16 mouse cellular contexts compared by ENCODE assay signal in genomic region chr6:73379825-73380224, GRCm38 (mm10).
"Had no signal": no experiment of that assay in that cellular context is flagged by ENCODE, and none has a peak within 500 bp of the region (broad histone marks: within the 10 kb centered on the region; RNA-seq: fewer than 3 reads in every experiment).

No protein-coding gene starts in this region.

- H3K36me3 ChIP-seq: neural tube, embryonic 13.5 days; neural tube, embryonic 15.5 days; stomach, embryonic 15.5 days had no signal

- H3K9ac ChIP-seq: neural tube, embryonic 13.5 days; neural tube, embryonic 15.5 days; stomach, embryonic 15.5 days had no signal

- H3K4me2 ChIP-seq: neural tube, embryonic 13.5 days; neural tube, embryonic 15.5 days; stomach, embryonic 15.5 days had no signal

- H3K4me3 ChIP-seq: neural tube, embryonic 13.5 days; neural tube, embryonic 15.5 days; stomach, embryonic 15.5 days had no signal

- H3K27me3 ChIP-seq: neural tube, embryonic 13.5 days; neural tube, embryonic 15.5 days; stomach, embryonic 15.5 days had no signal

- DNase-seq: retina, postnatal 1 day; right cerebral cortex, adult 18-20 months; right cerebral cortex, postnatal 14 days; right cerebral cortex, postnatal 25 days; right cerebral cortex, postnatal 4 days; spleen, adult 18-20 months; thymus, adult 18-20 months; thymus, adult 2 months; thymus, postnatal 14 days; thymus, postnatal 25 days; thymus, postnatal 36 days; thymus, postnatal 4 days had no signal

- H3K27ac ChIP-seq: neural tube, embryonic 13.5 days; neural tube, embryonic 15.5 days; stomach, embryonic 15.5 days; stomach, postnatal 0 days had no signal

- H3K9me3 ChIP-seq: neural tube, embryonic 13.5 days; neural tube, embryonic 15.5 days; stomach, embryonic 15.5 days had no signal

- H3K4me1 ChIP-seq: neural tube, embryonic 13.5 days; neural tube, embryonic 15.5 days; stomach, embryonic 15.5 days had no signal
